Mouse (Mus musculus): ENCODE measurements around the gene Gm5737.

Gene Gm5737

DNA sequence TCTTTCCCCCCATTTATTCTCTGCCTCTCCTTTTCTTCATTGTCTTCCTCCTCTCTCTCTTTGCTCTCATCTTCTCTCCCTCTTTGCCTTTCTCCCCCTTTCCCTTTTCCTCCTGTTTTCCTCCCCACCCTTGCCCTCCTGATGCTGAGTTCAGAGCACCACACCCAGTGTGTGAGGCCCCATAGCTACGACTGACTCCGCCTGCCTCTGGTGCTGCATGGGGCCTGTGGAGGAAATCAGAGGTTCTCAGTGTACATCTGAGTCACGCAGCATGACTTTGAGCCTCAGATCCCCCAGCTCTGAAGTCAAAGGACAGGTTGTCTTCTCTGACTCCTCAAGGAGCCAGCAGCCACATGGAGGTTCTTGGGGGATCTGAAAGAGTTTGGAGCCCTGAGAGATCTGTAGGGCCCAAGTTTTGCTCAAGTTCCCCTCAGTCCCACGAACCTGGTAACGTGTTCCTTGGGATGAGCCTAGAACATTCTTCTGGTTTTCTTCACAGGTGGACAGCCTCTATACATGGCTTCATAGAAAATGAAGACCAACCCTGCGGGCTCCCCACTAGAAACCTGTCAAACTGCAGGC, at the start of gene Gm5737:
Gene Gm5737 (plus strand): TSS at position 532 of the 582 bp plus-strand sequence.
- in situ Hi-C loops (cut with MboI; ENCODE audit: low sequenced_read_pairs): no loop called here

DNA sequence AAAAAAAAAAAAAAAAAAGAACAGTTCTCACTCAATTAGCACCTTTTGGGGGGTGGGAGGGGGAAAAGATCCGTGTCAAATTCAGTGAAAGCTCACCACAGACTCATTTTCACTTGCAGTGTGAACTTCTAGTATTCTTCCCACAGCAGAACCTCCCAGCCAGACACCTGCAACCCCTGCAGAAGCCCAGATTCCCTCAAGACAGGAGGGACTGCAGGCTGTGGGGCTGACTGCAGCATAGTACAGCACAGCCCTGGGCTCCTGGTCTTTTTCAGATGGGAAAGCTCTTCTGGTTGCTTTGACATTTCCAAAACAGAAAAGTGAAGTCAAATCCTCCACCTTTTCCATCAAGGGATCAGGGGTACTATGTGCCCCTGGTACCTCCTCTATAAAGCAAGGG, 44.8 kb upstream of the Gm5737 start:
- in situ Hi-C loops (cut with MboI; ENCODE audit: low sequenced_read_pairs): no loop called here

DNA sequence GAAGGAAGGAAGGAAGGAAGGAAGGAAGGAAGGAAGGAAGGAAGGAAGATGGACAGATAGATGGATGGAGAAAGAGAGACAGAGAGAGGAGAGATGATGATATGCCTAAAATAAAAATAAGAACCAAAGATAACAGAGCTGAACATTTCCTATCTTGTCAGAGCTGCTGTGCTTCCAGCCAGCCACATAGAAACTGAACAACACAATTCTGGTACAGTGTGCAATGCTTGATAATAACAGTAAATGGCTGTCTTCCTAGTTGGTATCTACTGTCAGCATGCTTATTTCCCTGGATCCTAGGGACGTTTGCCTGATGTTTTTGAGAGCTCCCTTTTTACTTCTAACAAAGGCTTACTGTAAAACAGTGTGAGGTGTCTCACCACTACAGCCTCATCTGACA, 40.8 kb upstream of the Gm5737 start:
- in situ Hi-C loops (cut with MboI; ENCODE audit: low sequenced_read_pairs): no loop called here

DNA sequence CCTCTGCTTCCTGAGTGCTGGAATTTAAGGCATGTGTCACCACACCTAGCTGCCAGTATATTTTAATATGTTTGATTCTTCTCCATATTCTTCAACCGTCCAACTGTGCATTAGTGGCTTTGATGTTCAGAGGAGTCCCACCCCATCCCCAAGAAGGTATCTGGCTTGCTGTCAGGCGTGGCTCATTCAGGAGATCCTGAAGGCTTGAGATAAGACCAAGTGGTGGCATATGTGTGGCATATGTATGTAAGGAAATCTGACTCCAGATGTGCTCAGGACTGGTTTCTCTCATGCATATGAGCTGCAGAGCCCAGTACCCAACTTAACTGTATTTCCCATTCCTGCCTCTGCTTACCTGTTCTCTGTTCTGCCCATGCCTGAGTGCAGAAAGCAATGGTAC, 34.2 kb upstream of the Gm5737 start:
- in situ Hi-C loops (cut with MboI; ENCODE audit: low sequenced_read_pairs): no loop called here

DNA sequence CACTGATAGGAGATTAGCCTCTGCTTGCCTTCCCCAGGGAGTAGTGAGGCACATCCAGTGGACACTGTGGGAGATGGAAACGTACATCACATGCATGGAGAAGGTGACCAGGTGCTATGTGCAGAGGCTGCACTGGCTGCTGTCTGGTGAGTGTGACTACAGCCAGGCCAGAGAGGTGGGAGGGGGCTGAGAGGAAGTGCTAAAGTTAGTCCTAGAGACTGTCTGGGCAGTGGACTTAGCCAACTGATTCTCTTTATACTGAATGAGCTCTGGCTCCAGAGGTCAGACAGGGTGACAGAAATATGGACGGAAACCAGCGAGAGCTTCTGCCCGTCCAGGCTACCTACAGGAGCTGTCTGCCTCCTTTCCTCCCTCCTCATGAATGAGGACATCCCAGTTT, 16.6 kb upstream of the Gm5737 start:
- in situ Hi-C loops (cut with MboI; ENCODE audit: low sequenced_read_pairs): no loop called here

DNA sequence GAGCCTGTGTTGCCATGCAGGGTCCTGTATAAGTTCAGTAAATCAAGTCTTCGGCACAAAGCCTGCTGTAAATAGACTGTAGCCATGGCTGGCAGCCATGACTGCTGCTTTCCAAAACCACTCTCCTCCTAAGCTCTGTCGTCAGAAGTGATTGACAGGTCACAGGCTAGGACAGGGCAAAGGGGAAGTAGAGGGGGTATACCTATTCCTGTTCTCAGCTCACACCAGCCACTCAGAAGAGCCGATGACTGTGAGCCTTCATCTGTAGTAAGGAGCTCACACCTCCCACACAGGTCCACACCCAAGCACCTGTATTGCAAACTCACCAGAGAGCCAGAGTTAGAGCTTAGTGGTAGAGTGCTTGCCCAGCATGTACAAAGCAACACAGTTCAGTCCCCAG, 15.8 kb upstream of the Gm5737 start:
- in situ Hi-C loops (cut with MboI; ENCODE audit: low sequenced_read_pairs): no loop called here

DNA sequence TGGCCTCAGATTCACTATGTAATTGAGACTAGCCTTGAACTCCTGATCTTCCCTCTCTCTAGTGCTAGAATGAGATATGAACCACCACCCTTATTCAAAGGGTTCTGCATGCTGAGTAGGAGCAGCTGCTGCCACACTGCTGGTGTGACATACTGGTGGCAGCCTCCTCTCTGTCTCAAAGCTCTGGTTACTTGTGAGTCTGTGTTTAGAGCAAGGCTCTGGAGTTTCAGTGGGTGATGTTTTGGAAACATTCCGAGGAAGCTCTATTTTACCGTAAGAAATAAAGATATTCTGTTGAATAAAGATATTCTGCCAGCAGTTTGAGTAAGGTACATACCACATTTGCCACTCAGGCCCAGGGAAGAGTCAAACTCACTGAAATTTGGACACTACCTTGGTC, 8.9 kb upstream of the Gm5737 start:
- in situ Hi-C loops (cut with MboI; ENCODE audit: low sequenced_read_pairs): no loop called here

DNA sequence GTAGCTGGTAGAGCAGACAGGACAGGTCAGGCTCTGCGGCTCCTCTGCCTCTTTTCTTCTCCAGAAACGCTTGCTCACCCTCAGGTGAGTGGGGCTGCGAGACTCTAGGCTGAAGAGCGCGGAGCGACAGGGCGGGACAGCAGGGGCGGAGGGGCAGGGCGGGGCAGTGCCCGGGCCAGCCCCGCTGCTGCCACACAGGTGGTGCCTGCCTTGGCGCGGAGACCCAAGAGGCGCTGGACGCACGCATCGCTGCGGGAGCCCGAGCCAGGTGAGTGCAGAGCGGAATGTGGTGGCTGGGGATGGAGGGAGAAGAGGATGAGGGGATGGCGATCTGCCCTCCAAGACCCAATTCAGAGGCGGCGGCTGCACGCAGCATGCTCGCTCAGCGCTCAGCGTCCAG, 2.5 kb upstream of the Gm5737 start:
- in situ Hi-C loops (cut with MboI; ENCODE audit: low sequenced_read_pairs): no loop called here

DNA sequence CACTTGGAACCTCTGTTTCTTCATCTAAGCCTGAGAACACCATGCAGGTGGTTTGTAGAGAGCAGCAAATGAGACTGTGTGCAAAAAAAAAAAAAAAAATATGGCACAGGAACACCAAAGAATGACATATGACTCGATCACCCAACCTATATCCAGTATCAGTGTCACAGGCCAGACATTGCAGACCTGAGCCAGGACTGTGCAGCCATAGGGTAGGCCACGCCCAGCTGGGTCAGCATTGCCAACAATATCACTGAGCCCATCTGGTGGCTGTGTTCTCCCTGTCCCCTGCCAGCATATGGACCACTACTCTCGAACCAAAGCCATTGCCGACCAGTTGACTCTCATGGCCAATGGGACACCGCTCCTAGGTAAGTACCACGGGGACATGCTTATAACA, 5.4 kb downstream of the Gm5737 start:
- in situ Hi-C loops (cut with MboI; ENCODE audit: low sequenced_read_pairs): no loop called here

DNA sequence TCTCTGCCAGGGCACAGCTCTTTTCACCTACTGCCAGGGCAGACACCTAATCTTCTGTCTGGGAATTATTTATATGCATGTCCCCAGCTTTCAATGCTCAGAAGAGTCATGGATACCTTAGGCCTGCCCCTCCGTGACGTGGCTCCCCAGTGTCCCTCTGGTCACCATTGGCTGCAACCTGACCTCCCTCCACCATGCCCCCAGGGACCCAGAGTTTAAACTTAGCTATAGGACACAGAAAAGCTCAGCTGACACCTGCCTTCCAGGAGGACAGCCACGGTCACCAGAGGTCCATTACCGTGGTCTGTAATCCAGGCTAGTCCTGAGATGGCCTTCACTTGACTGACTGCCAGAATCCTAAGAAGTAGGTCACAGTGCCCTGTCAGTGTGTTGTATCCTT, 7.2 kb downstream of the Gm5737 start:
- in situ Hi-C loops (cut with MboI; ENCODE audit: low sequenced_read_pairs): no loop called here

DNA sequence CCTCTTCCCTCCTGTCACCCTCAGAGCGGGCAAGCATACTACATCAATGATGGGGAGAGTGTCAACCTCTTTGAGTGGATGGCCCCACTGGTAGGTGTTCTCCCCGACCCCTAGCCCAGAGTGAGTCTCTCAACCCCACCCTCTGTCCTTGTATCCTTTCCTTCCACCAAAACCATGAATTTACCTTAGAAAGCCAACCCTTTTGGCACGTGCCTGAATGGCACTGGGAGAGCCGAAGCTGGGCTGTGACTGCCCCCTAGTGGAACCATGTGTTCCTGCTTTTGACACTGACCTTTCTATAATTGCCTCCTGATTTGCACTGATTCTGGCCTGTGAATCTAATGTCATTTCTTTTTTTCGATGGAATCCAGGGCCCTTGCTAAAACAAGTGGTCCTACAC, 11.1 kb downstream of the Gm5737 start:
- in situ Hi-C loops (cut with MboI; ENCODE audit: low sequenced_read_pairs): no loop called here

DNA sequence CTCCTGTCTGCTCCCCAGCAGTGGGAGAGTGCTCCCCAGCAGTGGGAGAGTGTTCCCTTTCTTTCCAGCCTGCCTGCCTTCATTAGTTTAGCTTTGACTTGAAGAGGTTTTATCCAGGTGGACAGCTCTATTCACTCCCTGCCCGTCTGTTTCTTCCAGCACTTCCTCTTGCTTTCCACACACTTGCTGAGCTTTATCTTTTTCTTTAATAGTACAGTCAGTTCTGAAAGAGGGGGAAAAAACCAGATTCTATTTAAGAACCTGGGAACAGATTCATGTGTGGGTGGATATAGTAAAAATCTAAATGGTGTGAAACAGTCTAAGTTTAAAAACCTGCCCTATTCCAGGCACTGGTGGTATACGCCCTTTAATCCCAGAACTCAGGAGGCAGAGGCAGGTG, 12.9 kb downstream of the Gm5737 start:
- in situ Hi-C loops (cut with MboI; ENCODE audit: low sequenced_read_pairs): no loop called here

DNA sequence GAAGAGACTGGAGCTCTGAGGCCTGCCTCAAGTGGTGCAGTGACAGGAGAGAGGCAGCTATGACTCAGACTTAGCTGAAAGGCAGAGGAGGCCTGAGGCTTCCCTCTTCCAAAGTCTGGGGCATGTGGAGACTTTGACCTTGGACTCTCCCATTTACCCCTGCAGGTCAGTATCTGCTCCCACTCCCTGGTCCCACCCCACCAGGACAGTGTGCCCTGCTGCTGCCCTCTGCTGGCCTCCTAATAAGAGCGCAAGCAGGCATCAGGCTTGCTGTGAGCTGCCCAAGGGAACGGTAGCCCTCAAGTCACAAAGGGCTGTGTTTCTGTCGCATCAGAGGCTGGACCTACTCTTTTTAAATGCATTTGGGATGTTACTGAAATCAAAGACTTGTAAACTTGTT, 14.2 kb downstream of the Gm5737 start:
- in situ Hi-C loops (cut with MboI; ENCODE audit: low sequenced_read_pairs): no loop called here

DNA sequence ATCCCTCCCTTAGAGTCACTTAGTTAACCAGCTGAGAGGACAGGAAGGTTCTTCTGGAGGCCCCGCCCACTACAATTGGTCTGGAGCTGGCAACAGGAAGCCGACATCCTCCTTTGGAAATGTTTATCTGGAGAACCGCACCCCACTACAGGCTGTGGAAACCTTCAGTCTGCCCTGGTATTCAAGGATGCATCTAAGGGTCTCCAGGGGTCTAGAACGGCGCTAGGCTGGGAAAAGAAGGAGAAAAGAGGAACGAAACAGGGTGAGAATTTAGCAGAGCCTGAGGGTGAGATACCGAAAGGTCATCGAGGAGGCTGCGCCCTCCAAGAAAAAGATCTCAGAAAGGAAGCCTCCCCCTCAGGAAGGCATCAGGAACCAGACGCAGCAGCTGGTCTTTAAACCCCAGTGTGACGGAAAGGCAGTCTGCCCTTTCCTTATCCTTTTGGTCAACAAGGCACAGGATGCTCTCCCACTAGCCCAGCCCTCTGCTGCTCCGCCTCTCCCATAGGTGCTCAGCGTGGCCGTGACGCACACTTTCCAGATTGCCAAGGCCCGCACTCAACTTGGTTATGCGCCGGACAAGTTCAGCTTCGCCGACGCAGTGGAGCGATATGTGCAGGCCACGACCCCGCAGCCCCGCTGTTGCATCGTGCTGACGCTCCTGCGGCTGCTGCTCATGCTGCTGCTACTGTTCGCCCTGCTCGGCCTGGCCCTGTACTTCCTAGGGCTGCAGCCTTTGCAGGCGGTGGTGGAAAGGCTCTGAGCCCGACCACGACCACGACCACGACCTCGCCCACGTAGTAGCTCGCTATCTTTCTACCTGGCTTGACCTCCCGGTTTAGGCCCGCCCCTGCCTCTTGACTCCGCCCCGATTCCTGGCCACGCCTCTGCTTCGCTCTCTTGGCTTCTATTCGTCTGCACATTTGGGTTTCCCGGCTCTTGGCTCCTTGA, 18.5 kb downstream of the Gm5737 start:
- in situ Hi-C loops (cut with MboI; ENCODE audit: low sequenced_read_pairs): loop anchor here (5.0 kb wide), 1 partner anchor 158 kb away; the partner anchor contains the start of gene Pdzd9

DNA sequence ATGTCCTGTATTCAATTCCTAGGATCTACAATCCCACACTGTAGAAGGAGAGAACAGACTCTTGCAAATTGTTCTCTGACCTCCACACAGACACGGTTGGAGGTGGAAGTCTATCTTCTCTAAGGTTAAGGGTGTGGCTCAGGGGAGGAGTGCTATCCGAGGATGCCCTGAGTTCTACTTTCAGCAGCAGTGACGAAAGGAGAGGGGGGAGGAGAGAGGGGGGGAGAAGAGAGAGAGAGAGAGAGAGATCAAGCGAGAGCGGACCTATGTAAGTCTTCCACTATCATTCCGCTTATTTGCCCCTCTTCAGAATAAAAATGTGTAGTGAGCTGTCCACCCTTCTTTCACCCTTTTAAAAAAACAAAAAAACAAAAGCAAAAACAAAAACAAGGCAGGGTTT, 22.3 kb downstream of the Gm5737 start:
- in situ Hi-C loops (cut with MboI; ENCODE audit: low sequenced_read_pairs): loop anchor here (5.0 kb wide), 1 partner anchor 162 kb away; the partner anchor contains the start of gene Pdzd9

DNA sequence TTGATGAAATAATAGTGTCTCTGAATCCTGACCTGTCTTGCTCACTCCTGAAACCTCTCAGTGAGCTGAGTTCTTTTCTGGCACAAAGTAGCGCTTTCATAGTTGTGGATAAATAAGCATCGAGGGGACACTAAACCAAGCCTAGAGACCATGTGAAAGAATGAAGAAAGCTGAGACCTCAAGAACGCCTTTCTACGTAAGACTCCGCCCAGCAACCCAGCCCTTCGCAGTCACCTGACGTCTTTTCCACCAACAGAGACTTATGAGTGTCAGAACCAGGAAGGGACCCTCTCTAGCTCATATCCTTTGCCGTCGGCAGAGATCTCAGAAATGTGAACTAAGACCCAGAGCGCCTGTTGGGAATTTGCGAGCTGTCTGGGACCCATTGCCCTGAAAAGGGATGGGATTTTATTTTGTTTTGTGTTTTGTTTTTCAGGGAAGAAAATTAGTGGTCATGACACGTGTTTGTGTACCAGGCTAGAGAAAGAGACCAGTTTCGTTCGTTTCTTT, 22.8 kb downstream of the Gm5737 start:
- in situ Hi-C loops (cut with MboI; ENCODE audit: low sequenced_read_pairs): loop anchor here (5.0 kb wide), 1 partner anchor 163 kb away; the partner anchor contains the start of gene Pdzd9

DNA sequence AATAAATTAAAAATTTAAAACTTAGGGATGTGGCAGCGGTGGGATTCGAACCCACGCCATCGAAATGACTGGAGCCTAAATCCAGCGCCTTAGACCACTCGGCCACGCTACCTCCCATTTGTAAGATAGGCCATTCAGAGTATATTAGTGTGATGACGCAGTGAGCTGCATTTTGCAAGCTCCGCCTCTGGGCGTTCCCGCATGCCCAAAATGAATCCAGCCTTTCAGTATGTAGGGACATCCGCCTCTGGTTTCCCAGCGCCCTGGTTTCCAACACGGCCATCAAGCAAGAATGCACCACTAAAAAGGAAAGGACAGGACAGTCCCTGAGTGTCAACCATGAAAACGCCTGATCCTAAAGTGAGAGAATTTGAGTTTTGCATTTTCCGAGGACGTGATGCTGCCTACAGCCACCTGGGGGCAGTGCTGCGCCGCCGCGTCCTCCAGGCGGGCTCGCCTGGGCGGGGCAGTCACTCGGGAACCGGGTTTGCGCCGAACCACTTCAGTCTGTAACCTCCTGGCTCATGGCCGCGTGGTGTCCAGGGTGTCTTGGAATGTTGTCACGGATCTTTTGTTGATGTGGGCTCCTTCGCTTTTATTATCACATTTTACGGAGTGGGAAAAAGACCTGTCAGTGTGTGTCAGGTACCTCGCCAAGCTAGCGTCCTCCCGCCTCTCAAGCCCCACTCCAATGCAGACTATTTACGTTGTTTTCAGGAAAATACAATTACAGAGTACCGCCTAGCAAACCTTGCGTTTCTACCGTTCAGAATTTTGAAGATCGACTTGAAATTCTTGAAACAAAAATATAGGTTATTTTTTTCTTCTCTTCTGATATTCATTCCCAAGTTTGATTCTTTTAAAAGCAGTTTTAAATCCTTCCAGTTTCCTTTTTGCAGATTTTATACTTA, 23.5 kb downstream of the Gm5737 start:
- in situ Hi-C loops (cut with MboI; ENCODE audit: low sequenced_read_pairs): no loop called here

DNA sequence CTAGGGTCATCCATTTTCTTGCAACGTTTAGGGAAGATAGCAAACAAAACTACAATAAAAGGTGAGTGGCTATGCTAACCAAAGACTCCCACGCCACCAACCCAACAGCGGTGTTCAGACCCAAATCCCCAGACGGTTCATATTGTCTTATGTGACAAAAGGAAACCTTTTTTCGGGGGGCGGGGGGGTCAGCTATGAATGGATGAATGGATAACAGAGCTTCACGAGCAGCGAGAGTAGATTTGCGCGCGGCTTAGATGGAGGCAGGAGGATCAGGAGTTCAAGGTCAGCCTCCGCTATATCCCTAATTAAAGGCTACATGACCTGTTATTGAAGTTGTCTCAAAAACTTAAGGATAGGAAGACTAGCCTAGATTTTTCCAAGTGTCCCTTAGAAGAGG, 24.2 kb downstream of the Gm5737 start:
- in situ Hi-C loops (cut with MboI; ENCODE audit: low sequenced_read_pairs): no loop called here

DNA sequence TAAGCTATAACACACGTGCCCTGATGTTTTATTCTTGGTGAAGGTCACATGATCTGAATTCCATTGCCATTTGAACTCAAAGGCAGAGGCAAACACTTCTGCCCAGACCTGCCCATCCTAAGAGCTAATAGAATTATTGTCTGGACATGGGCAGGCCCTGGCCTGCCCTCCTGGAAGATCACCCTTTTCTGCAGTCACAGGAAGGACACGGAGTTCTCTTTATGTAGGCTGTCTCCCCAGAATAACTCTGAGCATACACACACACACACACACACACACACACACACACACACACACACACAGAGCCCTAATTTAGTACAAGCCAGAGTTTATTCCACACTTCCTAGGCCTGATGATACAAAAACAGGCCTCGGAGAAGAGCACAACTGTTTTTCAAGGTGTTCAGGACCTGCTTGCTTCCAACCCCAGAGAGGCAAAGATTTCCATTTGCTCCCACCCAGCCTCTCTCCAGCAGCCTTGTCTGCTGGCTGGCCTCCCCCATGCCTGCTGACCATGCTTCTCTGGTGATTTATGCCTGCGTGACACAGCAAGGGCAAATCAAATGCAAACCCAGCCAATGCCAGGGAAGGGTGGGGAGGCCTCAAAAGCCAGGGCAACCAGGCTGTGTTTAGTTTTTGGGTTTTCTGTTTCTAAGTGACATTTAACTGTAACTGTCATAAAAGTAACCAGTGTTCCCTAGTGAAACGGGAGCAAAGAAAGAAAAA, 26.4 kb downstream of the Gm5737 start:
- in situ Hi-C loops (cut with MboI; ENCODE audit: low sequenced_read_pairs): no loop called here

DNA sequence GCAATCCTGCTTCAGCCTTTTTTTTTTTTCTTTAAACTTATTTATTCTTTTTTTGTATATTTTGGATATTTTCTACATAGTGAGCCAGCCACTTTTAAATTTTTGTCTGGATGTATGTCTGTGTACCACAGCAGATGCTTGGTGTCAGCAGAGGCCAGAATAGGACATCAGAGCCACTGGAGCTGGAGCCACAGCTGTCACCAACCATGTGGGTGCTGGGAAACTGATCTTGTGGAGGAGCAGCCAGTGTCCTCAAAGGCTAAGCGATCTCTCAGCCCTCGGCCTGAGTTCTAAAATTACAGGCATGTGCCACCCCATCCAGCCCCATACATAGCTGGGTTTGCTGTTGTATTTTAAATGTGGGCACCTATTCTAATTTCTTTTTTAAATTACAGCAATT, 27.6 kb downstream of the Gm5737 start:
- in situ Hi-C loops (cut with MboI; ENCODE audit: low sequenced_read_pairs): loop anchor here (5.0 kb wide), 1 partner anchor 68 kb away; no protein-coding TSS in a partner anchor
